Mouse (Mus musculus) midbrain, postnatal 0 days (tissue): ENCODE results near the gene Osbpl2. TPM values are rescaled to one million over a fixed set of nuclear protein-coding genes. Genes with fewer than 3 reads are reported as not detected.

Source experiments
- ATAC-seq: fragments of 200-750 bp; cut with Nextera tagmentation; 2 replicates; pipeline ENCODE4 v1.8.0; 2017; ENCODE audit warnings: moderate number of reproducible peaks, mild to moderate bottlenecking, moderate TSS enrichment, moderate library complexity; ENCODE audit not compliant: low FRiP score
- DNase-seq: peaks from one replicate; pipeline ENCODE4 v3.0.0-alpha.2; 2015; ENCODE audit warnings: low spot score
- H3K27ac ChIP-seq: fragments of 300-500 bp; sonication (generic); 2 replicates; pipeline ENCODE4 v1.5.1; 2014; ENCODE audit warnings: low read depth, mild to moderate bottlenecking, low read length, mixed read lengths
- H3K27me3 ChIP-seq: fragments of 300-500 bp; sonication (generic); 2 replicates; pipeline ENCODE4 v1.6.1; 2014; ENCODE audit warnings: low read length, control low read depth, mixed read lengths; ENCODE audit not compliant: insufficient read depth
- H3K36me3 ChIP-seq: fragments of 300-500 bp; sonication (generic); 2 replicates; pipeline ENCODE4 v1.6.1; 2014; ENCODE audit warnings: low read length, control low read depth, mixed read lengths; ENCODE audit not compliant: insufficient read depth
- H3K4me1 ChIP-seq: fragments of 300-500 bp; sonication (generic); 2 replicates; pipeline ENCODE4 v1.6.1; 2014; ENCODE audit warnings: mild to moderate bottlenecking, control low read depth, antibody characterized with exemption, low read length, mixed read lengths; ENCODE audit not compliant: insufficient read depth
- H3K4me2 ChIP-seq: fragments of 300-500 bp; sonication (generic); 2 replicates; pipeline ENCODE4 v1.6.1; 2014; ENCODE audit warnings: low read depth, mild to moderate bottlenecking, low read length, mixed read lengths; ENCODE audit not compliant: poor library complexity, severe bottlenecking
- H3K4me3 ChIP-seq: fragments of 300-500 bp; sonication (generic); 2 replicates; pipeline ENCODE4 v1.5.1; 2014; ENCODE audit warnings: low read depth, mild to moderate bottlenecking, low read length, moderate library complexity
- H3K9ac ChIP-seq: fragments of 300-500 bp; sonication (generic); replicated peaks from 2 replicates; pipeline ENCODE4 v1.6.1; 2014; ENCODE audit warnings: mild to moderate bottlenecking, low read length, moderate library complexity, mixed read lengths; ENCODE audit not compliant: poor library complexity, severe bottlenecking
- H3K9me3 ChIP-seq: fragments of 300-500 bp; sonication (generic); 2 replicates; pipeline ENCODE4 v1.6.1; 2016; ENCODE audit warnings: low read length, control low read depth
- CTCF ChIP-seq: IDR thresholded peaks from 2 replicates; pipeline ENCODE4 v1.5.1; 2016; ENCODE audit warnings: antibody characterized with exemption, mild to moderate bottlenecking
- WGBS: fragments of 180-500 bp; shearing (Covaris S2); extraction: QIAGEN DNeasy Blood & Tissue Kit; methylation state at CpG from one replicate; pipeline ENCODE4 v1.1.7; 2014; 5-methylcytosine and 5-hydroxymethylcytosine counted together
- polyA plus RNA-seq: library from polyadenylated mRNA; unstranded; fragments of >200 nt; fragmentation: Nextera tagmentation; extraction: Ambion mirVana; gene quantifications from 2 replicates; pipeline ENCODE4 v1.2.1, GENCODE M21; 2015
- total RNA-seq: library from RNA; depleted of rRNA; stranded (reverse); fragments of >200 nt; gene quantifications from 2 replicates; pipeline ENCODE4 v1.2.3, GENCODE M21; 2014

The Osbpl2 gene
- total and polyA plus RNA-seq, 2 experiments from 2014 or later, result 52.6 to 64.9 TPM

DNA sequence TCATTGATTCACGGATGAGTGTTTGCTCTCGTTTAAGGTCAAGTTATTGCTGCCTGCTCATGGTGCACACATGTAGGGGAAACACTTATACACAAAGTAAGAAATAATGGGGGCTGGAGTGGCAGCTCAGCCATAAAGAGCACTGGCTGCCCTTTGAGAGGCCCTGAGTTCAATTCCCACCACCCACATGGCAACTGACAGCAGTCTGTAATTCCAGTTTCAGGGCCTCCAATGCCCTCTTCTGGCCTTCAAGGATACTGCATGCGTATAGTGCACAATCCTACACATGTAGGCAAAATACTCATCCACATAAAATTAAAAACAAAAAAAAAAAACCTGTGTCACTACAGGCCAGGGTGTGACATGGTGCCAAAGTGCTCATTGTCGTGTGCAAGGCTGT, 31.6 kb upstream of the Osbpl2 start:
- Histone ChIP-seq H3K27me3 (no peaks in the 10 kb centered on the region), H3K9ac (no peak overlapping the region), H3K4me3 (no peak overlapping the region), H3K27ac (no peak overlapping the region), H3K9me3 (no peaks in the 10 kb centered on the region), H3K4me2 (no peak overlapping the region), H3K4me1 (no peaks in the 10 kb centered on the region), H3K36me3 (peaks cover 19% of the 10 kb centered on the region)
- no peak for ATAC-seq
- TF ChIP-seq CTCF, result peak; percentile 50
- no peak for DNase-seq
- WGBS, result 92% methylated on average over 4 of the region's 4 CpGs

DNA sequence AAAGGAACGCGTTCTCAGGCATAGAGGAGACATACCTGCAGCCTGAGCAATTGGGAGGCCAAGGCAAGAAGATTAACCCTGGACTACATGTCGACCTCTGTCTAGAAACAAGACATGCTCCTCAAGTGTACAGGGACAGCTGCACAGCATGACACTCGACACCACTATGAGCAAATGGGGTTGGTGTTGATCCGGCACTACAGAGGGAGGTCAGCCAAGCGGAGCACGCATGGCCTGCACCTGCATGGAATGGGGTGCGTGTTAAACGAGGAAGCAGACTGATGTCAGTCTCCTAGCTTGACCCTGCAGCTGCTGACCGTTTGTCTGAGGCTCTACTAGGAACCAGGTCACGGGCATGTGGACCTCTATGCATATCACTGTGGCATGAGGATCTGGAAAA, 28.8 kb upstream of the Osbpl2 start:
- H3K4me1 ChIP-seq, result no peaks in the 10 kb centered on the region
- H3K4me2 ChIP-seq, result no peak overlapping the region
- no peaks in the 10 kb centered on the region for H3K9me3 ChIP-seq
- H3K4me3 ChIP-seq, result no peak overlapping the region
- ATAC-seq, result no peak
- H3K36me3 ChIP-seq, result peaks cover 7% of the 10 kb centered on the region; the same call in 1 of the 2 replicates
- TF ChIP-seq CTCF, result no peak
- H3K27me3 ChIP-seq, result no peaks in the 10 kb centered on the region
- H3K9ac ChIP-seq, result no peak overlapping the region
- no peak overlapping the region for H3K27ac ChIP-seq
- DNase-seq, result no peak
- WGBS, result 73% methylated on average over 11 of the region's 11 CpGs

- Histone ChIP-seq H3K4me1 (no peaks in the 10 kb centered on the region), H3K27ac (no peak overlapping the region), H3K4me3 (no peak overlapping the region), H3K36me3 (no peaks in the 10 kb centered on the region), H3K4me2 (no peak overlapping the region), H3K9ac (no peak overlapping the region), H3K27me3 (peaks cover 6% of the 10 kb centered on the region), H3K9me3 (no peaks in the 10 kb centered on the region)
- TF ChIP-seq CTCF, result no peak
- 39% methylated on average over 5 of the region's 5 CpGs for WGBS
- no peak for ATAC-seq
- DNase-seq, result no peak
These were observed 23.4 kb upstream of the Osbpl2 start for GRCm38 (mm10) chr2:180095711-180096110.

- no peaks in the 10 kb centered on the region for H3K9me3 ChIP-seq
These were observed 21.5 kb upstream of the Osbpl2 start for GRCm38 (mm10) chr2:180097585-180097984.

GRCm38 (mm10) chr2:180098167-180098566, 20.9 kb upstream of the Osbpl2 start:
- no peaks in the 10 kb centered on the region for H3K9me3 ChIP-seq
- no peak overlapping the region for H3K4me2 ChIP-seq
- DNase-seq (no peak), ATAC-seq (no peak)
- WGBS, result 43% methylated on average over 5 of the region's 5 CpGs
- peaks cover 12% of the 10 kb centered on the region for H3K27me3 ChIP-seq
- H3K4me1 ChIP-seq, result no peaks in the 10 kb centered on the region
- no peak overlapping the region for H3K9ac ChIP-seq
- no peak overlapping the region for H3K27ac ChIP-seq
- TF ChIP-seq CTCF, result peak; percentile 26; the same call in 1 of the 2 replicates
- H3K4me3 ChIP-seq, result no peak overlapping the region
- H3K36me3 ChIP-seq, result no peaks in the 10 kb centered on the region

More at GRCm38 (mm10) chr2:180097585-180097984, 21.5 kb upstream of the Osbpl2 start:
- Histone ChIP-seq H3K27me3 (peaks cover 12% of the 10 kb centered on the region), H3K4me1 (no peaks in the 10 kb centered on the region), H3K36me3 (no peaks in the 10 kb centered on the region), H3K4me2 (no peak overlapping the region), H3K9ac (no peak overlapping the region), H3K27ac (no peak overlapping the region), H3K4me3 (no peak overlapping the region)
- ATAC-seq (no peak), DNase-seq (no peak)
- WGBS, result 51% methylated on average over 3 of the region's 3 CpGs
- no peak for TF ChIP-seq CTCF

- no peak for ATAC-seq
- no peaks in the 10 kb centered on the region for H3K9me3 ChIP-seq
- no peak for DNase-seq
- no peak overlapping the region for H3K4me3 ChIP-seq
- no peak for TF ChIP-seq CTCF
- WGBS, result 15% methylated on average over 15 of the region's 15 CpGs
- no peak overlapping the region for H3K9ac ChIP-seq
- H3K4me2 ChIP-seq, result 0 out of 2 replicates have a peak overlapping the region, but pooled peaks have one; percentile 18
- no peaks in the 10 kb centered on the region for H3K36me3 ChIP-seq
- H3K27ac ChIP-seq, result no peak overlapping the region
- H3K4me1 ChIP-seq, result no peaks in the 10 kb centered on the region
- peaks cover 12% of the 10 kb centered on the region for H3K27me3 ChIP-seq
These were observed 19.6 kb upstream of the Osbpl2 start for GRCm38 (mm10) chr2:180099529-180099928.
